Mouse (Mus musculus): Measurements from ENCODE around the gene Mmd2.

GRCm38 (mm10) chr5:142615638-142616037 is 7.0 kb upstream of the Mmd2 start:
- TF ChIP-seq CTCF (IDR thresholded peaks at IDR 0.05; ENCODE audit: low read depth, low read length) (no peak), EP300 (IDR thresholded peaks at IDR 0.05; ENCODE audit: insufficient read depth, low read depth, low read length) (no peak)
